Mouse (Mus musculus): ENCODE measurements around the gene Zmym1. TPM values are rescaled to one million over a fixed set of nuclear protein-coding genes. Genes with fewer than 3 reads are reported as not detected.
"Not testable (repeated sequence)": the region's sequence is repeated elsewhere in the genome, so short reads cannot be mapped to it uniquely, and the experiment has no call there.

Zmym1 gene
- polyA plus RNA-seq, 1 experiment from 2014 or later: 31.5 TPM

DNA sequence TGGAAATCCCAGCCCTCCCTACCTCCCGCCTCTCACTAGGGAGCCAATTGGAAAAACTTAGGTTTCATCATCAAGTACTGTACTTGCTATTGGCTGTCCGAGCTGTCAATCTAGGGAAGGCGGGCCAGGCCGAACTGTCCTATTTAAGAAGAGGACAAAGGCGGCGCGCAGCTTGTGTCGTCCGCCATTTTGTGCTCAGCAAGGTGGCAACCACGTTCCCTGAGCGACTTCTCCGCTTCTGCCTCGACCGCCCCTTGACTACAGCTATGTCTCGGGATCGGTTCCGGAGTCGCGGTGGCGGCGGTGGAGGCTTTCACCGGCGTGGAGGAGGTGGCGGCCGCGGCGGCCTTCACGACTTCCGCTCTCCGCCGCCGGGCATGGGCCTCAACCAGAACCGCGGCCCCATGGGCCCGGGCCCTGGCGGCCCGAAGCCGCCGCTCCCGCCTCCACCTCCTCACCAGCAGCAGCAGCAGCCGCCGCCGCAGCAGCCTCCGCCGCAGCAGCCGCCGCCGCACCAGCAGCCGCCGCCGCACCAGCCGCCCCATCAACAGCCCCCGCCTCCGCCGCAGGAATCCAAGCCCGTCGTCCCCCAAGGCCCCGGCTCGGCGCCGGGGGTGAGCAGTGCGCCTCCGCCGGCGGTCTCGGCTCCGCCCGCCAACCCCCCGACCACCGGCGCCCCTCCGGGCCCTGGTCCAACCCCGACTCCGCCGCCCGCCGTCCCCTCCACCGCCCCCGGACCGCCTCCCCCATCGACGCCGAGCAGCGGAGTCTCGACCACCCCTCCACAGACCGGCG, 39.6 kb downstream of the Zmym1 start, which contains the start of gene Sfpq:
Gene Sfpq (plus strand): TSS at position 174 of the 795 bp plus-strand sequence.
- WGBS: under 1% methylated on average over 56 of the region's 87 CpGs
- ATAC-seq: peak; percentile 96

GRCm38 (mm10) chr4:127020411-127021150, 40.4 kb downstream of the Zmym1 start:
- peak overlapping the region; percentile 100 for H3K4me3 ChIP-seq (ENCODE audit: low read depth, low read length)
- WGBS: 13% methylated on average over 13 of the region's 13 CpGs
- no peak for ATAC-seq
- H3K4me1 ChIP-seq (ENCODE audit: control insufficient read depth, insufficient read depth, low read length): peaks cover 25% of the 10 kb centered on the region
- H3K27me3 ChIP-seq (ENCODE audit: control insufficient read depth, insufficient read depth, low read depth, low read length): no peaks in the 10 kb centered on the region
- H3K27ac ChIP-seq (ENCODE audit: low read length): no peak overlapping the region
- H3K9ac ChIP-seq (ENCODE audit: low read depth, low read length): no peak overlapping the region
- H3K9me3 ChIP-seq (replicated peaks; ENCODE audit: control insufficient read depth, low read length, poor library complexity, severe bottlenecking): no peaks in the 10 kb centered on the region
- H3K4me2 ChIP-seq (ENCODE audit: low read length): peak overlapping the region; percentile 54
- H3K36me3 ChIP-seq (ENCODE audit: control insufficient read depth, insufficient read depth, low read length): no peaks in the 10 kb centered on the region; the same call in 1 of the 2 replicates

More for the DNA sequence above, 39.6 kb downstream of the Zmym1 start, which contains the start of gene Sfpq:
- peak within 1 kb of the TSS; percentile 98 for H3K4me2 ChIP-seq (ENCODE audit: low read length)
- peak within 1 kb of the TSS; percentile 100 for H3K4me3 ChIP-seq (ENCODE audit: low read depth, low read length)
- H3K9ac ChIP-seq (ENCODE audit: low read depth, low read length): peak within 1 kb of the TSS; percentile 100
- H3K9me3 ChIP-seq (replicated peaks; ENCODE audit: control insufficient read depth, low read length, poor library complexity, severe bottlenecking): no peaks in the 10 kb centered on the region
- peaks cover 31% of the 10 kb centered on the region for H3K4me1 ChIP-seq (ENCODE audit: control insufficient read depth, insufficient read depth, low read length)
- peak within 1 kb of the TSS; percentile 98 for H3K27ac ChIP-seq (ENCODE audit: low read length)
- no peaks in the 10 kb centered on the region for H3K27me3 ChIP-seq (ENCODE audit: control insufficient read depth, insufficient read depth, low read depth, low read length)
- H3K36me3 ChIP-seq (ENCODE audit: control insufficient read depth, insufficient read depth, low read length): peaks cover 4% of the 10 kb centered on the region; the same call in 1 of the 2 replicates

DNA sequence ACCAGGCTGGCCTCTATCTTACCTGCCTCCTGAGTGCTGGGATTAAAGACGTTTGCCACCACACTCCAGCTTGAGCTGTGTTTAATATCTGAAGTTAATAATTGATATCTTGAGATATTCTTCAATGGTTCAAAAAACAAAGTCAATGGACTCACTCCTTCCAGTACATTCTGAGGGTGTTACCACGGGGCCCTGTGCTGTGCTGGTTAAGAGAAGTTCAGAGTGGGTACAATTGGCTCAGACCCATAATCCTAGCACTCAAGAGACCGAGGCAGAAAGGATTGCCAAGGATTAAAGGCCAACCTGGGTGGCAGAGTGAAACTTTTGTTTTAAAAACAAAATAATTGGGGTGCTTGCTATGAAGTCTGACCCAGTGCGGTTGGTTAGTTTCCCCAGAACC, 44.6 kb downstream of the Zmym1 start:
- H3K4me3 ChIP-seq (ENCODE audit: low read depth, low read length): no peak overlapping the region
- H3K4me1 ChIP-seq (ENCODE audit: control insufficient read depth, insufficient read depth, low read length): peaks cover 4% of the 10 kb centered on the region; the same call in 1 of the 2 replicates
- ATAC-seq: no peak
- H3K9me3 ChIP-seq (replicated peaks; ENCODE audit: control insufficient read depth, low read length, poor library complexity, severe bottlenecking): no peaks in the 10 kb centered on the region
- no peak overlapping the region for H3K4me2 ChIP-seq (ENCODE audit: low read length)
- H3K27me3 ChIP-seq (ENCODE audit: control insufficient read depth, insufficient read depth, low read depth, low read length): no peaks in the 10 kb centered on the region
- no peaks in the 10 kb centered on the region for H3K36me3 ChIP-seq (ENCODE audit: control insufficient read depth, insufficient read depth, low read length)
- H3K9ac ChIP-seq (ENCODE audit: low read depth, low read length): no peak overlapping the region
- no peak overlapping the region for H3K27ac ChIP-seq (ENCODE audit: low read length)
- WGBS: 75% methylated on average over 4 of the region's 4 CpGs

DNA sequence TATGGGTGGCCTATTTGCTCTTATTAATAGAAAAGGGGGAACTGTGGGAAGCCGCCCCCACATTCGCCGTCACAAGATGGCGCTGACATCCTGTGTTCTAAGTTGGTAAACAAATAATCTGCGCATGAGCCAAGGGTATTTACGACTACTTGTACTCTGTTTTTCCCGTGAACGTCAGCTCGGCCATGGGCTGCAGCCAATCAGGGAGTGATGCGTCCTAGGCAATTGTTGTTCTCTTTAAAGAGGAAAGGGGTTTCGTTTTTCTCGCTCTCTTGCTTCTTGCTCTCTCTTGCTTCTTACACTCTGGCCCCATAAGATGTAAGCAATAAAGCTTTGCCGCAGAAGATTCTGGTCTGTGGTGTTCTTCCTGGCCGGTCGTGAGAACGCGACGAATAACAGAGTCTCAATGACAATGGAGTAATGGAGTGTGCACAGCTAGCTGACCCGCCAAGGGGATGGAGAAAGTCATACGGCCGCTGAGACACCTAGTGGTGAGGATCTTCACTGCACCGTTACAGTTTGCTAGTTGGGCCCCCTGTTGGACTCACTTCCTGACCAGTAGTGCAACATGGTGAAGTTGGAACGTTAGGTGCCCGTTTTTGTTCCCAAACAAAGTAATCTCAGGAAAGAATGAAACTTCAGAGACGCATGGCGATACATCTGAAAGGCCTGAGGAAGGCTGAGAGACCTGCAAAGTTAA, 45.5 kb downstream of the Zmym1 start:
- Histone ChIP-seq H3K4me3 (ENCODE audit: low read depth, low read length) (peak overlapping the region; percentile 31), H3K4me2 (ENCODE audit: low read length) (peak overlapping the region; percentile 46), H3K27ac (ENCODE audit: low read length) (peak overlapping the region; percentile 53; the same call in 1 of the 2 replicates)
- peak; percentile 93 for ATAC-seq
- not testable (repeated sequence) for H3K9me3 ChIP-seq (replicated peaks; ENCODE audit: control insufficient read depth, low read length, poor library complexity, severe bottlenecking); H3K36me3 ChIP-seq (ENCODE audit: control insufficient read depth, insufficient read depth, low read length); H3K27me3 ChIP-seq (ENCODE audit: control insufficient read depth, insufficient read depth, low read depth, low read length); H3K9ac ChIP-seq (ENCODE audit: low read depth, low read length); H3K4me1 ChIP-seq (ENCODE audit: control insufficient read depth, insufficient read depth, low read length)
- 14% methylated on average over 14 of the region's 26 CpGs for WGBS

GRCm38 (mm10) chr4:127005113-127005936, 55.6 kb downstream of the Zmym1 start:
- Histone ChIP-seq H3K4me3 (ENCODE audit: low read depth, low read length) (peak overlapping the region; percentile 32), H3K9ac (ENCODE audit: low read depth, low read length) (peak overlapping the region; percentile 61), H3K27ac (ENCODE audit: low read length) (peak overlapping the region; percentile 72), H3K27me3 (ENCODE audit: control insufficient read depth, insufficient read depth, low read depth, low read length) (no peaks in the 10 kb centered on the region), H3K36me3 (ENCODE audit: control insufficient read depth, insufficient read depth, low read length) (no peaks in the 10 kb centered on the region), H3K4me1 (ENCODE audit: control insufficient read depth, insufficient read depth, low read length) (peaks cover 19% of the 10 kb centered on the region), H3K9me3 (replicated peaks; ENCODE audit: control insufficient read depth, low read length, poor library complexity, severe bottlenecking) (no peaks in the 10 kb centered on the region), H3K4me2 (ENCODE audit: low read length) (peak overlapping the region; percentile 55)
- peak; percentile 87; the same call in 1 of the 2 replicates for ATAC-seq
- WGBS: 8% methylated on average over 25 of the region's 25 CpGs

DNA sequence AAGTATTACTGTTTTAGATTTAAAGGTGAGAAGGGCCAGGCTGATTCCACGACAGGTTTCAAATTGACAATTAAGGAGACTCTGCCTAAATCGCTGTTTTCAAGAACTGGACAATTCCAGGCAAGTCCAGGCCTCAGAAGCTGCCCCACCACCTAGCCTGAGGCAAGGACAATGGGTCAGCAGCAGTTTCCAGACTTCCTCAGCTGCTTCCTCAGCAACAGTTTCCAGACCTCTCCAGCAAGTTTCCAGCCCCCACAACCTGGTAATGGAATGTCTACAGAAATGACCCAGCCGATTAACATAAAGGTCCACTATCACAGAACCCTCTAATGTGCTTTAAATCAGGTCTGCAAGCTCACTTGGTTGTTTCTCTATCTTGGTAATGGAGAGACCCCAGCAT, 56.6 kb downstream of the Zmym1 start:
- no peak for ATAC-seq
- no peaks in the 10 kb centered on the region for H3K27me3 ChIP-seq (ENCODE audit: control insufficient read depth, insufficient read depth, low read depth, low read length)

DNA sequence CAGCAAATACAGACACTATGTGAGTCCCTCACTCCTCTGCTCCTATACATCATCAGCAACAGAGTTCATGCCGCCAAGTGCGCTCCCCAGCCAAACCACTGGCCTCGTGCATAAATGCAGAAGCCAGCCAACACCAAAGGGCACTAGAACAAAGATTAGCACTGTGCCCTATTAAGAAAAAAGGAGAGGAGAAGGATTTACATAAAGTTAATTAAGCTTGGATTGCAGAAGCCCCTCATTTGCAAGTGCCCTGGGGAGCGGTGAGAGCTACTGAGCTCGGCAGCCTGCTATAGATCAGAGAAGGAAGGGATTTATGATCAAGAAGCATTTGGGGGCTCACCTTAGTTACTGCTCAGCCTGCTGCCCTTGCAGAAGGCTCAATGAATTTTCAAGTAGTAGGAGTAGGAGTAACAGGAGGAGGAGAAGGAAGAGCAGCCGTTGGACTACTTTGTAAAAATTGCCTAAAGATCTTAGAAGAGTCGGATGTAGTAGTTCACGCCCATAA, 60.3 kb downstream of the Zmym1 start:
- Histone ChIP-seq H3K4me2 (ENCODE audit: low read length) (peak overlapping the region; percentile 29; the same call in 1 of the 2 replicates), H3K27ac (ENCODE audit: low read length) (peak overlapping the region; percentile 47), H3K9ac (ENCODE audit: low read depth, low read length) (0 out of 2 replicates have a peak overlapping the region, but pooled peaks have one; percentile 7), H3K9me3 (replicated peaks; ENCODE audit: control insufficient read depth, low read length, poor library complexity, severe bottlenecking) (no peaks in the 10 kb centered on the region), H3K4me1 (ENCODE audit: control insufficient read depth, insufficient read depth, low read length) (peaks cover 19% of the 10 kb centered on the region), H3K36me3 (ENCODE audit: control insufficient read depth, insufficient read depth, low read length) (no peaks in the 10 kb centered on the region), H3K4me3 (ENCODE audit: low read depth, low read length) (no peak overlapping the region), H3K27me3 (ENCODE audit: control insufficient read depth, insufficient read depth, low read depth, low read length) (no peaks in the 10 kb centered on the region)
- ATAC-seq: peak; percentile 77
- WGBS: 24% methylated on average over 8 of the region's 8 CpGs

More for the DNA sequence above, 56.6 kb downstream of the Zmym1 start:
- Histone ChIP-seq H3K27ac (ENCODE audit: low read length) (peak overlapping the region; percentile 72), H3K9me3 (replicated peaks; ENCODE audit: control insufficient read depth, low read length, poor library complexity, severe bottlenecking) (no peaks in the 10 kb centered on the region), H3K9ac (ENCODE audit: low read depth, low read length) (peak overlapping the region; percentile 61; the same call in 1 of the 2 replicates), H3K4me1 (ENCODE audit: control insufficient read depth, insufficient read depth, low read length) (peaks cover 19% of the 10 kb centered on the region), H3K4me2 (ENCODE audit: low read length) (no peak overlapping the region), H3K36me3 (ENCODE audit: control insufficient read depth, insufficient read depth, low read length) (no peaks in the 10 kb centered on the region), H3K4me3 (ENCODE audit: low read depth, low read length) (no peak overlapping the region)
- 75% methylated on average over 3 of the region's 3 CpGs for WGBS

DNA sequence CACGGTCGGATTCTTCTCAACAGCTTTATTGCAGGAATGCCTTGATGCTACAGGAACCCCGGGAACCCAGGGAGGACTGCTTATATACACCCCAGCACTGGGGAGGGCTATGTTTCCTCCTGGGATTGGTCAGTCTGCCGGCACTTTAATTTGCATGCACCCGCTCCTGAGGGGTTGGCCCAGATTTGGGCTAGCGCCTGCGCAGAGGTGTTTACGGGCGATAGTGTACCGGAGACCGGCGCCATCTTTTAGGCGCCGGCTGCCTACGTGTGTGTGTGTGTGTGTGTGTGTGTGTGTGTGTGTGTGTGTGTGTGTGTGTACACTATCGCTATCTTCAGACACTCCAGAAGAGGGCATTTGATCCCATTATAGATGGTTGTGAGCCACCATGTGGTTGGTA, 61.6 kb downstream of the Zmym1 start:
- WGBS: 96% methylated on average over 16 of the region's 16 CpGs
- H3K4me3 ChIP-seq (ENCODE audit: low read depth, low read length); H3K4me1 ChIP-seq (ENCODE audit: control insufficient read depth, insufficient read depth, low read length); H3K9ac ChIP-seq (ENCODE audit: low read depth, low read length); H3K36me3 ChIP-seq (ENCODE audit: control insufficient read depth, insufficient read depth, low read length); H3K9me3 ChIP-seq (replicated peaks; ENCODE audit: control insufficient read depth, low read length, poor library complexity, severe bottlenecking); H3K4me2 ChIP-seq (ENCODE audit: low read length); ATAC-seq; H3K27me3 ChIP-seq (ENCODE audit: control insufficient read depth, insufficient read depth, low read depth, low read length); H3K27ac ChIP-seq (ENCODE audit: low read length): not testable (repeated sequence)

Measured in midbrain, embryonic 16.5 days (tissue).